Mouse (Mus musculus): Measurements from ENCODE around the gene Wdr59.

The Wdr59 gene

GRCm38 (mm10) chr8:111403391-111403790, 118.5 kb downstream of the Wdr59 start:
- DNase-seq (ENCODE audit: low read depth, low spot score), result peak; percentile 70
